Mouse (Mus musculus) gastrocnemius, postnatal 36 days (tissue): Measurements from ENCODE around the gene Cfap61. TPM values are rescaled to one million over a fixed set of nuclear protein-coding genes. Genes with fewer than 3 reads are reported as not detected.

ENCODE experiments used
- DNase-seq, 2 experiments: peaks; one replicate each; pipeline ENCODE4 v3.0.0; 2022
- intact Hi-C: fragments of 180-260 bp; cut with DNase I; formaldehyde crosslinking; loops from one replicate; pipeline ENCODE4 v1.15.1; 2025
- total RNA-seq, 2 experiments: library from RNA; stranded (reverse); gene quantifications; 2 replicates each; pipeline ENCODE4 v1.2.3; 2021

The Cfap61 gene
- total RNA-seq, 2 experiments from 2014 or later, result not detected

DNA sequence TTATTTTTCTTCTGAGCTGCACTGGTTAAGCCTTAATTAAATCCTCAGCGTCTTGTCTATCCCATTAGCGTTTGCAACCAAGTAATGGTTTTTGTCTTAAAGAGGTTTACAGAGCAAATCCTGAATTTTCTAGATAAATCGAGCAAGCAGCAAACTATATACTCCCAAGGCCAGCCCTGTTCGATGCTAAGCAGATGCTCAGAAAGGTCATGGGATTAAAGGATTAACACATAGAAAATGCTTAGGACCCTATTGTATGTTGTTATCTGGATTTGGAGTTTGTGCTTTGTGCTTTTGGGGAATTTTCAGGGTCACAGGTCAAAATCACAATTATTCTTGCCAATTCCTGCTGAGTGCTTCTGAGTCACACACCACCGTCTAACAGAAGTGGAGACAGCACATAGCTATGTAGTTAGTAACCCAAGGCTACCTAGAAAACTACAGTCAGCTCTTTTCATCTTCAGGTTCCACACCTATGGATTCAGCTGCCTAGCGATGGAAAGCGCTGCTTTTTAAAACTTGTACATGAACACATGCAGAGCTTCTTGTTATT, 13.9 kb downstream of the Cfap61 start:
- intact Hi-C loops, result no loop called here
- DNase-seq, result no peak

DNA sequence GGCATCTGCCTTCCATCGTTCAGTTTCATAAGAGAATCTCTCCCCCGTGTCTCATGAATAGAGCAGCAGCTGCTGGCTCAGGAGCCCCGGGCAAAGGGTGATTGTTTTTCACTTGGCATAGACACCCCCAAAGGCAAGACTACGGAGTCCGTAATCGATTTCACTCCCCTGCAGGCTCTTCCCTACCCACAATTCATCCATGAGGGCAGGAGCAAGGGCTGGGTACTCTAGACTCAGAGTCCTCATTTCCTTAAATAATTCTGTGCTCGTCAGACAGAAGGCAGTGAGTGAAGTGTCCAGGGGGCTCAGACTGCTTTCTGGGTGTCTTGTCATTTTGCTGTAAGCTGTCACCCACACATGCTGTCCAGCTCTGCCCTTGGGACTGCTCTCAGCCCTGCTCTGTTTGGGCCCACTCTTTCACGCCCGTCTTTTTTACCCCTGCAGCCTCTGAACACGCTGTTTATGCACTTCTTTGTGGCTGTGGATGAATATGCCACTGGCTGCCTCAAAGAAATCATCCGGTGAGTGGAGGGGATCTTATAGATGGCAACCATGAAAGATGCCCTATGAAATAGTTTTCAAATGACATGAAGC, 15.0 kb downstream of the Cfap61 start:
- intact Hi-C loops, result loop anchor here (10.0 kb wide), 1 partner anchor 265 kb away; no protein-coding TSS in a partner anchor
- DNase-seq, result no peak

DNA sequence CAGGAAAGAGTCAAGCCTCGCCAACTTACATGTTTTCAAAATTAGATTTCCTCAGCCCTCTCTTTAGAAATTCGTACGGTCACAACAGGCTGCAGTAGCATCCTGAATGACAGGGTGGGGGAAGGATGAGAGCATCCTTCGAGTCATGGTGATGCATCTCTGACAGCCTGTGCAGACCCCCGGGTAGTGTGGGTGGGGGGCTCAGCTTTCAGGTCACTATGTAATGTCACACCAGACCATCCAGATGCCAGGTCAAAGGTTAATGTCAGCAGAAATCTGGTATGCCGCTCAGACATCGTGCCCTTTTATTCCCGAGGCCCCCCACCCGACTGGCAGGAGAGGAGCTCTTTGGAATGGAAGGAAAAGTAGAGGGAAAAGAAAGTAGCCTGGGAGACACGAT, 15.7 kb downstream of the Cfap61 start:
- DNase-seq, result no peak
- intact Hi-C loops, result loop anchor here (10.0 kb wide), 1 partner anchor 265 kb away; no protein-coding TSS in a partner anchor

GRCm38 (mm10) chr2:145952726-145953125, 18.1 kb downstream of the Cfap61 start:
- intact Hi-C loops, result loop anchor here (10.0 kb wide), 1 partner anchor 262 kb away; no protein-coding TSS in a partner anchor
- no peak for DNase-seq

DNA sequence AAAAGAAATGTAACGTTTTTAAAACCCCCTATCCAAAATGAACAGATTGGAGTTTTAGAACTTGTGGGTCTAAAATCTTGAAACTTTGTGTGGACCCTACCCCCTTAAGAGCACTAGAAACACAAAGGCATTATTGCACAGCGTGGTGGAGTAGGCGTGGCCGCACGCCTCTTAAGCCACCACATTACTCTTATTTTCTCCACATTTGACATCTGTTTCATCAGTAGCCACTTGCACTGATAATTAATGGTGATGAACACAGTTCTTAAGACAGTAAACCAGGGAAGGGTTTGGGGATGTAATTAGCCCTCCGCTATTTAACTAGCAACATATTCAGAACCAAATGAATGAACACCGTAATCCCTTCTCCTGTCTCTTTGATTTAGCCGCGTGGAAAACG, 21.3 kb downstream of the Cfap61 start:
- intact Hi-C loops, result loop anchor here (10.0 kb wide), 1 partner anchor 259 kb away; no protein-coding TSS in a partner anchor
- no peak for DNase-seq

- intact Hi-C loops, result loop anchor here (10.0 kb wide), 1 partner anchor 258 kb away; no protein-coding TSS in a partner anchor
Observed at GRCm38 (mm10) chr2:145956318-145956717, 21.7 kb downstream of the Cfap61 start.

GRCm38 (mm10) chr2:145957450-145957849, 22.9 kb downstream of the Cfap61 start:
- no peak for DNase-seq
- intact Hi-C loops, result loop anchor here (10.0 kb wide), 1 partner anchor 257 kb away; no protein-coding TSS in a partner anchor

More at GRCm38 (mm10) chr2:145956318-145956717, 21.7 kb downstream of the Cfap61 start:
- DNase-seq, result no peak

DNA sequence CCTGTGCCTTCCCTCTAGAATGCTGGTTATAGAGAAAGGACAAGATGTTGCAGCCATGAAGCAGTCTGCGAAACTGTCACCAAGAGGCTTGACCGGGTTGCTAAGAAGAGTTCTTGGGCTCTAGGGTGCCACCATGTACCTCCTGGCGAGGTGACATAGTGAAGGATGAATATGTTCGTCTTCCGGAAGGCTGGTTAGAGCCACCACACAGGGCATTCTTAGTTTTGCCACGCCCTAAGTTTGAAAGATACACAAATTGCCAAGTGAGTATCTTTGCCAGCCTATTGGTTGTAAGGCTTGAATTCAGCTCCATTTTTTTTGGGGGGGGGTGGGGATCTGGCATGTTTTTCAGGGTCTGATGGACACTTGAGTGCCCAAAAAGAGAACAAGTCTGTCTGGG, 23.5 kb downstream of the Cfap61 start:
- intact Hi-C loops, result loop anchor here (2.0 to 10.0 kb wide), 2 partner anchors 257 to 457 kb away; no protein-coding TSS in a partner anchor
- no peak for DNase-seq

DNA sequence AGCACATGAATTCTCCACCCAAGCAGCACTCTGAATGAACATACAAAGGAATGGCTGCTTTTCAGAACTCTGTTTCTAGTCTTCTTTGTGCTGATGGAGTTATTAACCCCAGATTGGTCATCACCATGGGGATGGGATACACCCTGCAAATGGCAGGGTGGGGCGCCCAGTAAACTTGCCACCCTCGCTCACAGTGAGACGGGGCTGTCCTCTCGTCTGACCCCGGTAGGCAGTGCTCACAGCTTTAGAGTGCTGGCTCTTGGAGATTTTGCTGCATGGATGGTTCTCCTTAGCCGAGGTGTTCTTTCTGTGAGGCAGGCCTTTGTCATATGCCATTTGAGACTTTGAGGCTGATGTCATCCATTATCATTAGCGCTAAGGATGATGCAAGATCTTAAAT, 24.0 kb downstream of the Cfap61 start:
- intact Hi-C loops, result loop anchor here (2.0 to 10.0 kb wide), 2 partner anchors 256 to 456 kb away; no protein-coding TSS in a partner anchor
- no peak for DNase-seq

DNA sequence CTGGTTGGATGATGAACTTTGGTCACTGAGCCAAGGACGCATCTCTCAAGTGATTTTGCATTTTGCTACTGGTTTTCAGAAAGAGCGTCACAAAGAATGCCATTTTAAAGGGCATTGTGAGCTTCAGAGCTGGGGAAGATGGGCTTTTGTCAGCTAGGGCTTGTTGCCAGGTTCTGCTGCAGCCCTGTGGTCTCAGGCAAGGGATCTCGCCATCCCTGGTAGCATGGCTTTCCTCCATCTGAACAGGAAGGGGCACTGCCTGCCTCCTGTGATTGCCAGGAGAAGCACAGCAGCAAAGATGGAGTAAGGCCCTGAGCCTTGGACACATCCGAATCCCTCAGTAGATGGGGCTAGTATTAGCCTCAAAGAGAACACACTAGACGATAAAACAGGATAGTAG, 27.3 kb downstream of the Cfap61 start:
- DNase-seq, result no peak
- intact Hi-C loops, result no loop called here

DNA sequence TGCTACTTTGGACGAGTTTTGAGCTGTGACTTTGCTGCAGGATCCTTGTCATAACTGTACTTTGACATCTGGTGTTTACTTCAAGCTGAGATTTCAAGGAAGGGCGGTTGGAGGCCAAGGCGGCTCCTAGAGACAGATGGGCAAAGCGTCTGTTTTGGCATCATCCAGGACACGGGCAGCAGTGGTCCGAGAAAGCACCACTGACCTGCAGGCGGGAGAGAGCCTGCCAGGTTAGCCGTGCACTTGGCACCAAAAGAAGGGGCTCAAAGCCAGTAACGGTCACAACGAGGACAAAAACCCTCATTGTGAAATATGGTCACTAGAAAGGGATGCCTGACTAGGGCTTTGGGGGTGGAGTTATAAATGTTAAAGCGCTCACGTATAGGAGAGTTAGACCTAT, 36.2 kb downstream of the Cfap61 start:
- no peak for DNase-seq
- intact Hi-C loops, result no loop called here

GRCm38 (mm10) chr2:145971237-145972010, 36.8 kb downstream of the Cfap61 start:
- intact Hi-C loops, result no loop called here
- no peak for DNase-seq

DNA sequence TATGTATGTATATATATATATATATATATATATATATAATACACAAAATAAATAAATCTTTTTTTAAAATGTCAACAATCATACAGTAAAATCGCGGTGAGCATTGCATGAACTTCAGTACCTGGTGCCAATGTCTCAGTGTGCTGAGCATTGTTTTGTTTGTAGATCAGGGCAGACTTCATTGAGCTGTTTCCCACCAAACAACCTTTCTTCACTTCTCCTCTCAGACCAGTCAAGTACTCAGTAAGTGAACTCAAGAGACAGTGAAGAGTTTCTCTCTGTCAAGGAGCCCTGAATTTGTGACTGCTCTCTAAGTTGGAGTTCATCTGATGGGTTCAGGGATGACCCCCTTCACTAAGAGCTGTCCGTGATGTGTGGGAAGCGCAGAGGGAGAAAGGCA, 38.0 kb downstream of the Cfap61 start:
- intact Hi-C loops, result no loop called here
- no peak for DNase-seq

- DNase-seq, result no peak
- intact Hi-C loops, result no loop called here
Observed at GRCm38 (mm10) chr2:145979616-145980015, 45.0 kb downstream of the Cfap61 start.

GRCm38 (mm10) chr2:145980881-145981280, 46.3 kb downstream of the Cfap61 start:
- no peak for DNase-seq
- intact Hi-C loops, result no loop called here

DNA sequence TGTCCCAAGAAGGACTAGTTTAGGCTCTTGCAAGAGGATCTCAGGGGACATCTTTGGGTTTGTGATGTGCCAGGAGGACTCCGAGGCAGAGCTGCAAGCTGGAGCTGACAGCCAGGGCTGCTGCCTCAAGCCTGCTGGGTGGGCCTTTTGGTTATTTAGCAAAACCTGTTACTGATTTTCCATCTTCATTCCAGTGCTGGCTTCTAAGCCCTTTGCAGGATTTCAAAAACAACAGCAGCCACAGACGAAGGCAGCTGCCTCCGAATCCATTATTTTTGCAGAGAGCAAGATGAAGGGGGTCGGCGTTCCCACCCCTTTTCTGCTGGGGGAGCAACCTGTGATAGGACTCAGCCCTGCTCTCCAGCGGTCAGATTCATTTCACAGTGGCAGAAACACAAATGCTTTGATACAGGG, 47.1 kb downstream of the Cfap61 start:
- intact Hi-C loops, result no loop called here
- DNase-seq, result no peak

GRCm38 (mm10) chr2:145982317-145983045, 47.9 kb downstream of the Cfap61 start:
- intact Hi-C loops, result no loop called here
- no peak for DNase-seq

DNA sequence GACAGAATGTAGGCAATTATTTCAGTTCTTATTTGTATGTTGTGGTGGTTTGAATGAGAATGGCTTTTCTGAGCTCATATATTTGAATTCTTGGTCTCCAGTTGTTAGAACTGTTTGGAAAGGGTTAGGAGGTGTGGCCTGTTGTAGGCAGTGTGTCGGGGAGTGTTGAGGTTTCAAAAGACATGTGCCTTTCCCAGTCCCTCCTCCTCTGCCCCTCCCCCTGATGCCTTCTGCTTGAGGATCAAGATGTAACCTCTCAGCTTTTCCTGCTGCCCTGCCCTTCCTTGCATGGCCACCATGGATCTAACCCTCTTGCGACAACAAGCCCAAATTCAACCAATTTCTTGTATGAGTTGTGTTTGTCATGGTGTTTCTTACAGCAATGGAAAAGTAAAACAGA, 53.2 kb downstream of the Cfap61 start:
- intact Hi-C loops, result no loop called here
- no peak for DNase-seq

- intact Hi-C loops, result no loop called here
- DNase-seq, result no peak
Observed at GRCm38 (mm10) chr2:145990446-145990845, 55.9 kb downstream of the Cfap61 start.

DNA sequence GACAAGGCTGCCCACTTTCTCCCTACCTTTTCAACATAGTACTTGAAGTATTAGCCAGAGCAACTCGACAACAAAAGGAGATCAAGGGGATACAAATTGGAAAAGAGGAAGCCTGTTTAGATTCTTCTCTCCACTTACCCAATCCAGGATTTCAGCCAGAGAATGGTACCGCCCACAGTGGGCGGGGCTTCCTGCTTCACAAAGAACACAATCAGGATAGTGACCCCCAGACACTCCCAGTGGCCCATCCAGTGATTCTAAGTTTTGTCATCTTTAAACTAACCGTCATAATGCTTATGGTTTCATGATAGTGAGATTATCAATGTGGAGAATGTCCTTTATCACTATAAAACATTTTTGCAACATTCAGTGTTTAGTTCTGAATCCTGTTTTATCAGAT, 61.9 kb downstream of the Cfap61 start:
- no peak for DNase-seq
- intact Hi-C loops, result no loop called here
